Mouse (Mus musculus): ENCODE data around the gene Hs6st1. TPM values are rescaled to one million over a fixed set of nuclear protein-coding genes. Genes with fewer than 3 reads are reported as not detected.
A peak's percentile ranks its signal among the peaks of the same experiment; 100 is the strongest.
"Not testable (repeated sequence)": the region's sequence is repeated elsewhere in the genome, so short reads cannot be mapped to it uniquely, and the experiment has no call there.

Gene Hs6st1
- polyA plus RNA-seq (2016; fragmentation: Nextera tagmentation; extraction: Ambion mirVana), result 4.2 TPM in 2 replicates

DNA sequence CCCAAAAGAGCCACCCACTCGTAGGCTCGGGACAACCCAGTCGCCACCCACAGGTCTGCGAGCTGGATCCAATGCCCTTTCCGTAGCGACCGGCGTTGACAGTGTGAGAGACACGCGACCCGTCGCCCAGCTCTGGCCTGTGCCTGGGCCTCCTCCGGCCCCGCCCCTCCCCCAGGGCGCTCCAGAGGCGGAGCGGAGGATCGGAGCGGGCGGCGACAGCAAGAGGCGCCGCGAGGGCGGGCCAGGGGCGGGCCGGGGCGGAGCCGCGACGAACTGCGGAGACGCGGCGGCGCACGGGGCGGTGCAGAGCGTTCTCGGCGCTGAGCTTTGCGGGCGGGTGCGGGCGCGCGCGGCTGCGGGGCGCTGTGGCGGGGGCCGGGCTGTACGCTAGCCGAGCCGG lies at the start of gene Hs6st1:
Gene Hs6st1, plus strand, starts transcription at position 325 of the 400 bp plus-strand sequence.
- peaks cover 20% of the 10 kb centered on the region for H3K36me3 ChIP-seq (replicated peaks)
- H3K4me1 ChIP-seq, result peaks cover 85% of the 10 kb centered on the region
- peak within 1 kb of the TSS; percentile 88 for H3K27ac ChIP-seq
- no peaks in the 10 kb centered on the region for H3K9me3 ChIP-seq
- DNase-seq (ENCODE audit: extremely low spot score, low spot score), result peak; percentile 86
- H3K27me3 ChIP-seq (ENCODE audit: poor library complexity, severe bottlenecking), result peaks cover 45% of the 10 kb centered on the region
- WGBS, result under 1% methylated on average over 55 of the region's 55 CpGs
- peak within 1 kb of the TSS; percentile 77 for H3K4me3 ChIP-seq

GRCm38 (mm10) chr1:36018617-36019016 lies 49.6 kb upstream of the Hs6st1 start:
- WGBS, result 78% methylated on average over 4 of the region's 4 CpGs
- no peaks in the 10 kb centered on the region for H3K36me3 ChIP-seq (replicated peaks)
- DNase-seq (ENCODE audit: extremely low spot score, low spot score), result no peak
- H3K9me3 ChIP-seq, result peaks cover 8% of the 10 kb centered on the region; the same call in 1 of the 2 replicates
- H3K27me3 ChIP-seq (ENCODE audit: poor library complexity, severe bottlenecking), result no peaks in the 10 kb centered on the region
- peaks cover 41% of the 10 kb centered on the region for H3K4me1 ChIP-seq
- H3K4me3 ChIP-seq, result no peak overlapping the region
- peak overlapping the region; percentile 88 for H3K27ac ChIP-seq

GRCm38 (mm10) chr1:36019161-36019560 lies 49.0 kb upstream of the Hs6st1 start:
- DNase-seq (ENCODE audit: extremely low spot score, low spot score), result no peak
- Histone ChIP-seq H3K4me1 (peaks cover 36% of the 10 kb centered on the region), H3K27ac (peak overlapping the region; percentile 88), H3K9me3 (peaks cover 8% of the 10 kb centered on the region; the same call in 1 of the 2 replicates), H3K4me3 (no peak overlapping the region), H3K27me3 (ENCODE audit: poor library complexity, severe bottlenecking) (no peaks in the 10 kb centered on the region), H3K36me3 (replicated peaks) (no peaks in the 10 kb centered on the region)
- WGBS, result 96% methylated on average over 2 of the region's 2 CpGs

DNA sequence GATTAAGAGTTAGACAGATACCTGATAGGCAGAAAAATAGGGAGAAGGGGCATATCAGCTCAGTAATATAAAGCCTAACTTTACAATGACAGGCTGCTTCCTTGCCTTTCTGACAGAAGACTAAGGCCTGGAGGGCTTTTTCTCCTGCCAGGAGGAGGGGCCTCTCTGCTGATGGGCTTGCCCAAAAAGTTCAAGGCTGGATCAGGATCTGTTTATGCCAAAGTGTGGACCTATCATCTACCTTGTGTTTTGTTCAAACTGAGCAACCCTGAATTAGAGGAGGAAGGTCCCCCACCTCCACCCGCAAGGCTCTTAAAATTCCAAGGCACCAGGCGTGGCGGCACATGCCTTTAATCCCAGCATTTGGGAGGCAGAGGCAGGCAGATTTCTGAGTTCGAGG lies 47.9 kb upstream of the Hs6st1 start:
- Histone ChIP-seq H3K27ac (peak overlapping the region; percentile 25; the same call in 1 of the 2 replicates), H3K9me3 (peaks cover 8% of the 10 kb centered on the region; the same call in 1 of the 2 replicates), H3K4me3 (no peak overlapping the region), H3K36me3 (replicated peaks) (no peaks in the 10 kb centered on the region), H3K4me1 (peaks cover 35% of the 10 kb centered on the region), H3K27me3 (ENCODE audit: poor library complexity, severe bottlenecking) (no peaks in the 10 kb centered on the region)
- 93% methylated on average over 4 of the region's 4 CpGs for WGBS
- no peak for DNase-seq (ENCODE audit: extremely low spot score, low spot score)

DNA sequence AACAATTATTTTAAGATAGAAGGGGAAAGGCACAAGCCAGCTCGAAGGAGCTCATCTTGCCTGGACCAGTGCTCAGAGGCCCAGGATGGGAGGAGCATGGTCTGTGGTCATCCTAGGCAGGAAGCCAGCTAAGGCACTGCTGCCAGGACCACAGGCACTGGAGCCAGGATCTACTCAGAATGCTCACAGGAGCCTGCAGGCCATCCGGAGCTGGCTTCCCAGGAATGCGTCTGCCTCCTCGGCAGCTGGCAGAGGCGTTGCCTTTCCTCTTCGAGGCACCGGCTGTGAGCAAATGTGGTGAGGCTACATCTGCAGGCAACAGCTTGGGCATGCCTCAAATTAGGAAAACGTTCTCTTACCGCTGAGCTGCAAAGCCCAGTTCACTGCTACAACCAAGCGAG lies 37.8 kb upstream of the Hs6st1 start:
- 66% methylated on average over 10 of the region's 10 CpGs for WGBS
- Histone ChIP-seq H3K9me3 (peaks cover 6% of the 10 kb centered on the region), H3K4me1 (no peaks in the 10 kb centered on the region; the same call in 1 of the 2 replicates), H3K27ac (0 out of 2 replicates have a peak overlapping the region, but pooled peaks have one; percentile 17), H3K36me3 (replicated peaks) (no peaks in the 10 kb centered on the region), H3K4me3 (no peak overlapping the region), H3K27me3 (ENCODE audit: poor library complexity, severe bottlenecking) (no peaks in the 10 kb centered on the region)
- DNase-seq (ENCODE audit: extremely low spot score, low spot score), result peak; percentile 14

DNA sequence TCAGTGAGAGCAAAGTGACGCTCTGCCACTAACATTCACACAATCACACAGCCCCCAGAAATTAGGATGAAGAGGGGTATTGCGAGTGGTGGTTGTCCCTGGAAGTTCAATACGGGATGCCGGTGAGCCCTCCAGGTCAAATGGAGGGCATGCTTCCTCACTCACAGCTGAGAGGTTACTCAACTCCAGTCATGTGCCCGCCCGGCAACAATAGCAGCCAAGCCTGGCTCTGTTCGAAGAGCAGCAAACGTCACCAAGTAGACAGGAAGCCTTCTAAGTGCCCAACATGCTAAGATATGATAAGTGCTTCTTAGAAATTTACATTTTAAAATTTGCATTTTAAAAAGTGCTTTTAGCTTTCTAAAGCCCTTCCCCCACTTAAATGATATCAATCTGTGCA lies 29.4 kb upstream of the Hs6st1 start:
- peaks cover 13% of the 10 kb centered on the region for H3K9me3 ChIP-seq
- no peak for DNase-seq (ENCODE audit: extremely low spot score, low spot score)
- WGBS, result 93% methylated on average over 8 of the region's 8 CpGs

GRCm38 (mm10) chr1:36042072-36042471 lies 26.1 kb upstream of the Hs6st1 start:
- Histone ChIP-seq H3K27ac (no peak overlapping the region), H3K4me1 (no peaks in the 10 kb centered on the region), H3K9me3 (peaks cover 24% of the 10 kb centered on the region), H3K27me3 (ENCODE audit: poor library complexity, severe bottlenecking) (no peaks in the 10 kb centered on the region), H3K4me3 (no peak overlapping the region), H3K36me3 (replicated peaks) (no peaks in the 10 kb centered on the region)
- DNase-seq (ENCODE audit: extremely low spot score, low spot score), result no peak
- 82% methylated on average over 3 of the region's 3 CpGs for WGBS

More for the DNA sequence above, 29.4 kb upstream of the Hs6st1 start:
- Histone ChIP-seq H3K36me3 (replicated peaks) (no peaks in the 10 kb centered on the region), H3K27ac (no peak overlapping the region), H3K4me1 (no peaks in the 10 kb centered on the region), H3K27me3 (ENCODE audit: poor library complexity, severe bottlenecking) (no peaks in the 10 kb centered on the region), H3K4me3 (no peak overlapping the region)

DNA sequence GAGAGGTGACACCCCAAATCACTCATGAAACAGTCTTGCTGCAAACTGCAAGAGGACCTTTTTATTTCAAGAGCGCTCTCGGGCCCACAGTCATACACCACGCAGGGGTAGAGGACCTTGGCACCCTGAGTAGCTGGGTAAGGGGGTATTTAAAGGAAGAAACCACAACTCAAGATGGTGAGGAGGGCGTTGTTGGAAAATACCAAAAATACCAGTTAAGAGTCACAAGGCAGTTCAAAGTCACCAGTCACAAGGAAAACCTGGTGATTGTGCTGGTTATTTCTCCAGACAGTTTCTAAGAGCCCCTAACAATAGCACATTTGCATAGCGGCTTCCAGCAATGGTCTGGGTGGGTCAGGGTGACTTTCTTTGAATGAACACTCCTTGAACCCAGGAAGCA lies 24.4 kb upstream of the Hs6st1 start:
- H3K27me3 ChIP-seq (ENCODE audit: poor library complexity, severe bottlenecking); DNase-seq (ENCODE audit: extremely low spot score, low spot score); H3K4me3 ChIP-seq; H3K27ac ChIP-seq; H3K4me1 ChIP-seq; H3K36me3 ChIP-seq (replicated peaks): not testable (repeated sequence)
- peaks cover 24% of the 10 kb centered on the region for H3K9me3 ChIP-seq
- WGBS, result 92% methylated on average over 5 of the region's 5 CpGs

DNA sequence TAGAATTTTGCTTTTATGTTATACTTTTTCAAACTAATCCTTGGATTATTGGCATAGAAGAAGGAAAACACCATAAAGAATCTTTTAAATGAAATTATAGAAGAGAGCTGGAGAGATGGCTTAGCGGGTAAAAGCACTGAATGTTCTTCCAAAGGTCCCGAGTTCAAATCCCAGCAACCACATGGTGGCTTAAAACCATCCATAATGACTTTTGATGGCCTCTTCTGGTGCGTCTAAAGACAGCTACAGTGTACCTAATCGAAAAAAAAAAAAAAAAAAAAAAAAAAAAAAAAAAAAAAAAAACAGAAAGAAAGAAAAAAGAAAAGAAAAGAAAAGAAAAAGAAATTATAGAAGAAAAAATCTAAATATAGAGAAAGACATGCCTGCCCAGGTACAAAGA lies 23.9 kb upstream of the Hs6st1 start:
- no peaks in the 10 kb centered on the region for H3K4me1 ChIP-seq
- WGBS, result 85% methylated on average over 4 of the region's 4 CpGs
- no peak for DNase-seq (ENCODE audit: extremely low spot score, low spot score)

GRCm38 (mm10) chr1:36052672-36053071 lies 15.5 kb upstream of the Hs6st1 start:
- Histone ChIP-seq H3K9me3 (no peaks in the 10 kb centered on the region), H3K36me3 (replicated peaks) (no peaks in the 10 kb centered on the region), H3K4me3 (no peak overlapping the region), H3K4me1 (no peaks in the 10 kb centered on the region), H3K27ac (no peak overlapping the region), H3K27me3 (ENCODE audit: poor library complexity, severe bottlenecking) (no peaks in the 10 kb centered on the region)
- DNase-seq (ENCODE audit: extremely low spot score, low spot score), result no peak
- WGBS, result 93% methylated on average over 5 of the region's 5 CpGs

More for the DNA sequence above, 23.9 kb upstream of the Hs6st1 start:
- no peak overlapping the region for H3K4me3 ChIP-seq
- no peaks in the 10 kb centered on the region for H3K27me3 ChIP-seq (ENCODE audit: poor library complexity, severe bottlenecking)
- peaks cover 24% of the 10 kb centered on the region for H3K9me3 ChIP-seq
- H3K36me3 ChIP-seq (replicated peaks), result no peaks in the 10 kb centered on the region
- no peak overlapping the region for H3K27ac ChIP-seq

DNA sequence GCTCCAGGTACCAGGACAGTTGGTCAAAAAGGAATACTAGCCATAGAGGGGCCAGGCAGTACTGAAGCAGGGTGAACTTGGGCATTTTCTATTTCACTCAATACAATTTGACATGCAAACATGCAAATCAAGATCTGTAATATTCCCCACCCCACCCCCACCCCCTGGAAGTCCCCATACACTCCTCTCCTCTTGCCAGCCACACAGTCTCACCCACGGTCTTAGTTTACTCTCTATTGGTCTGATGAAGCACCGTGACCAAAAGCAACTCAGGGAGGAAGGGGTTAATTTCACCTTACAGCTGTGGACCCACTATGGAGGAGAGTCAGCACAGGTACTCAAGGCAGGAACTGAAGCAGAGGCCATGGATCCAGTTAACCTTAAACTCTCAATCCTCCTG lies 14.6 kb upstream of the Hs6st1 start:
- DNase-seq (ENCODE audit: extremely low spot score, low spot score), result no peak
- no peak overlapping the region for H3K27ac ChIP-seq
- H3K36me3 ChIP-seq (replicated peaks), result no peaks in the 10 kb centered on the region
- H3K4me3 ChIP-seq, result no peak overlapping the region
- 95% methylated on average over 2 of the region's 2 CpGs for WGBS
- H3K9me3 ChIP-seq, result no peaks in the 10 kb centered on the region
- H3K27me3 ChIP-seq (ENCODE audit: poor library complexity, severe bottlenecking), result 0 out of 2 replicates have a peak, but pooled peaks cover under 1% of the 10 kb centered on the region
- H3K4me1 ChIP-seq, result no peaks in the 10 kb centered on the region

DNA sequence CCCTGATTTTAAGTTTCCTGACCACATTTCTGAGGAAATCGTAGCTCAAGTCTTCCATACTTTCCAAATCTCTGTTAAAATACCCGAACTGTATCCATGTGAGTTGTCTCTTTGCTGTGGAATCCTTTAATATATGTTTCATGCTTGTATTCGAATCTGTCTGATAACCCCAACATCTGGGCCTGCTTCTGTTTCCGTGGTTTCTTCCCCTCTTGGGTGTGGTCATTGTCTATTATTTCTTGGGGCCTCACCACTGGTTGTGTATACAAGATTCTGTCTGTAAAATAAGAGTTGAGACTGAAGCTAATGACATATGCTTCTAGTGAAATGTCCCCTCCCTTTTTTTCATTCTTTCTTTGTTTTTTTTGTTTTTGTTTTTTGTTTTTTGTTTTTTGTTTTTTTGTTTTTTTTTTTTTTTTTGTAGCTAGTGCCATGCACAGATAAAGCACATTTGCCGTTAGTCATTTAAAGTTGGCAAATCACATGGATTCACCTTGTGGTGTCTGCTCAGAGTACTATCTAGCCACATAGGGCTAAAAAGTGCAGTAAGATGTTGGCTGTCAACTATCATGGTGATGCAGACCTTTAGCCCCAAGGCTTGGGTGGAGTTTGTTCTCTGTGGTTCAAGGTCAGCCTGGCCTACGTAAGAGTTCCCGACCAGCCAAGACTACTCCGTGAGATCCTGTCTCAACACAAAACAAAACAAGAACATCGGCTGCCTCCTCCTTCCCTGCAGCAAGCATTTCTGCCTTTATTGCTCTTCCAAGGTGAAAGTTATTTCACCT lies 13.8 kb upstream of the Hs6st1 start:
- Histone ChIP-seq H3K9me3 (no peaks in the 10 kb centered on the region), H3K36me3 (replicated peaks) (no peaks in the 10 kb centered on the region), H3K4me3 (no peak overlapping the region), H3K4me1 (peaks cover 8% of the 10 kb centered on the region), H3K27me3 (ENCODE audit: poor library complexity, severe bottlenecking) (peaks cover 5% of the 10 kb centered on the region; the same call in 1 of the 2 replicates), H3K27ac (no peak overlapping the region)
- no peak for DNase-seq (ENCODE audit: extremely low spot score, low spot score)
- WGBS, result 92% methylated on average over 9 of the region's 9 CpGs

DNA sequence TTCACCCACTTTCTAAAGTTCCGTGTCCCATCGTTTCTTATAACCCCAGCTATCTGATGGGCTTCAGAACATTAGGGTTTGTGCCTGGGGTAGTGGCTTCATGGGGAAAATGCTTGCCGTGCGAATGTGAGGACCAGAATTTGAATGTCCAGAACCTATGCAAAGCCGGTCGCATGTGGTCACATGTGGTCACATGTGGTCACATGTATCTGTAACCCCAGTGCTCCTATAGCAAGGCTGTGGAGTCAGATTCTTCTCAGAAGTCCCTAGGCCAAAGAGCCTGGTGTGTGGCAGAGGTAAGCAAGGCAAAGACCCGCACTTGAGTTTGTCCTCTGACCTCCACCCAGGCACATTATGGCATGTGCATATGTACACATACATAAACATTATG lies 13.2 kb upstream of the Hs6st1 start:
- WGBS, result 96% methylated on average over 7 of the region's 7 CpGs
- H3K27me3 ChIP-seq (ENCODE audit: poor library complexity, severe bottlenecking), result peaks cover 5% of the 10 kb centered on the region; the same call in 1 of the 2 replicates
- H3K4me1 ChIP-seq, result peaks cover 14% of the 10 kb centered on the region
- H3K36me3 ChIP-seq (replicated peaks), result no peaks in the 10 kb centered on the region
- no peak overlapping the region for H3K4me3 ChIP-seq
- no peaks in the 10 kb centered on the region for H3K9me3 ChIP-seq
- no peak for DNase-seq (ENCODE audit: extremely low spot score, low spot score)
- no peak overlapping the region for H3K27ac ChIP-seq
